Mouse (Mus musculus): ENCODE measurements at regions not wholly inside any gene's neighbourhood (a gene's known extent, or its start where the extent isn't known, plus 50 kb on each side); places are given as distances from the start of the nearest gene placed in this dataset.
A peak's percentile ranks its signal among the peaks of the same experiment; 100 is the strongest.

GRCm38 (mm10) chr3:50888571-50889210 lies 335.6 kb upstream of the Noct start:
- no peak for DNase-seq

- DNase-seq = no peak
Observed at GRCm38 (mm10) chr3:50890537-50890936, 333.7 kb upstream of the Noct start.

- no peak for DNase-seq
Observed at GRCm38 (mm10) chr3:50898179-50898578, 326.1 kb upstream of the Noct start.

- no peak for DNase-seq
Observed at GRCm38 (mm10) chr3:50899830-50900350, 324.4 kb upstream of the Noct start.

GRCm38 (mm10) chr3:50900566-50900965 lies 323.7 kb upstream of the Noct start:
- no peak for DNase-seq

GRCm38 (mm10) chr3:50901321-50901720 lies 322.9 kb upstream of the Noct start:
- no peak for DNase-seq

GRCm38 (mm10) chr3:50902933-50903332 lies 321.3 kb upstream of the Noct start:
- no peak for DNase-seq

- no peak for DNase-seq
Observed at GRCm38 (mm10) chr3:50904716-50905116, 319.5 kb upstream of the Noct start.

GRCm38 (mm10) chr3:50905274-50905992 lies 318.8 kb upstream of the Noct start:
- DNase-seq = no peak

- peak; percentile 91 to 93 for DNase-seq
Observed at GRCm38 (mm10) chr3:50905993-50906831, 318.0 kb upstream of the Noct start.

GRCm38 (mm10) chr3:50912980-50913518 lies 311.2 kb upstream of the Noct start:
- no peak for DNase-seq

- no peak for DNase-seq
Observed at GRCm38 (mm10) chr3:50914866-50915365, 309.3 kb upstream of the Noct start.

GRCm38 (mm10) chr3:50916305-50916854 lies 307.9 kb upstream of the Noct start:
- DNase-seq = peak in 1 of 2 experiments; percentile 39

- no peak for DNase-seq
Observed at GRCm38 (mm10) chr3:50922347-50922746, 301.9 kb upstream of the Noct start.

GRCm38 (mm10) chr3:50922832-50923231 lies 301.4 kb upstream of the Noct start:
- DNase-seq = no peak

- no peak for DNase-seq
Observed at GRCm38 (mm10) chr3:50923327-50923726, 300.9 kb upstream of the Noct start.

GRCm38 (mm10) chr3:50927318-50927717 lies 296.9 kb upstream of the Noct start:
- no peak for DNase-seq

GRCm38 (mm10) chr3:50929013-50929412 lies 295.2 kb upstream of the Noct start:
- no peak for DNase-seq

GRCm38 (mm10) chr3:50932397-50933089 lies 291.7 kb upstream of the Noct start:
- DNase-seq = no peak

GRCm38 (mm10) chr3:50933090-50933443 lies 291.2 kb upstream of the Noct start:
- DNase-seq = no peak

GRCm38 (mm10) chr3:50939602-50940001 lies 284.6 kb upstream of the Noct start:
- no peak for DNase-seq
